Mouse (Mus musculus) embryonic stem cell, embryonic (primary cell): Measurements from ENCODE around the gene Ak5.

Source experiments
- CTCF ChIA-PET, 4 experiments: fragments of 300-600 bp in 2 of 4; fragments of 350-600 bp in 2 of 4; sonication (Branson Sonifier 250); formaldehyde crosslinking; loops; one replicate each; lab custom pipeline; 2022; ENCODE audit warnings: inconsistent platforms in 2 of 4; lab: Charles Lee
- POLR2A ChIA-PET, 4 experiments: fragments of 300-600 bp in 2 of 4; fragments of 350-600 bp in 2 of 4; sonication (Branson Sonifier 250); formaldehyde crosslinking; loops; one replicate each; lab custom pipeline; 2022; ENCODE audit warnings: antibody characterized with exemption in 4 of 4, inconsistent platforms in 1 of 4; lab: Charles Lee

The Ak5 gene

DNA sequence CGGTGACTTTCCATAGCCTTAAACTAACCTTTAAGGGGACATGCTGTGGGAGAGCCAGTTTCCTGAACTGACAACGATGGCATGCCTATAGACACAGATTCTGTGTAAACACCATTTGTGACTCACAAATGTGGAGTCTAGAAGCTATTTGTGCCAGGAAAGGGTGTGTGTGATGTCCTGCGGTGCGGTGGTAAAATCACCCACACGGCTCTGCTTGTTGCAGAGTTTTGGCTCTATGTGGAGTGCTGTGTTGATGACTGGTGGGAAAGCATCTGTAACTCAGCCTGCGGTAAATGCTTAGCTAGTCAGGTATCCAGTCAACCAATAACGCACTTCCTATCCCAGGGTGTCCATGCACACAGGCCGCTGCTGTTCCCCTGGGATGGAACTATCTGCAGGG, 160.3 kb downstream of the Ak5 start:
- CTCF ChIA-PET = no interaction called here
- POLR2A ChIA-PET = no interaction called here

DNA sequence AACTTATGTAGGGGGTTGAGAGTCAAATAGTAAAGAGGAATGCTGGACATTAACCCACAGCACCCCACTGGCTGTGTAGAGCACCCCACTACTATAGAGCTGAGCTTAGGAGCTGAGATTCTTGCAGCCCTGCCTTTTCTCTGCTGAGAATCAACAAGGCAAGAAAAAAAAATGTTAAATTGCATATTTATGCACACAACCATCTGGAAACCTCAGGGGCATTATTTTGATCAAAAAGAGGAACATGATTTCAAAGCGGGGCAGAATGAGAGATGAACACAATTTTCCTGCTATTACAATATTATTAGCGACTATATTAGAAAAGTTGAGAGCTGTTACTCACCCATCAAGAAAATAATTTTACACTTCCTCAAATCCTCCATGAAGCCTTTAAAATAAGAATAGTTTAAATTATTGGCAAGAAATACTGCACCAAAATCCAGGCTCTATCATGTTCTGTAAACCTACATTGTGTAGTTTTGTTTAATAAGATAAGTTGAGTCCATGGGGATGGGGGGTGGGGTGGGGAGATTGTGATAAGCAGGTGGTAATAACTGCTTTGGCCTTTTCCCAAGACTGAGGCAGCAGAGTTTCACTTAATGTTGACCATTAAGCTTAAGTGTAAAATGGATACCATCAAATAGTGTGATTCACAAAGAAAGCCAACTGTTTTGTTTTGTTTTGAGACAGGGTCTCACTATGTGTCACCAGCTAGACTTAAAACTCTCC, 169.0 kb downstream of the Ak5 start:
- CTCF ChIA-PET = no interaction called here
- POLR2A ChIA-PET = interaction anchor here in 1 of 4 experiments (0.7 kb wide), 1 partner anchor 26 kb away, joined by 3 read pairs; no protein-coding TSS in a partner anchor

DNA sequence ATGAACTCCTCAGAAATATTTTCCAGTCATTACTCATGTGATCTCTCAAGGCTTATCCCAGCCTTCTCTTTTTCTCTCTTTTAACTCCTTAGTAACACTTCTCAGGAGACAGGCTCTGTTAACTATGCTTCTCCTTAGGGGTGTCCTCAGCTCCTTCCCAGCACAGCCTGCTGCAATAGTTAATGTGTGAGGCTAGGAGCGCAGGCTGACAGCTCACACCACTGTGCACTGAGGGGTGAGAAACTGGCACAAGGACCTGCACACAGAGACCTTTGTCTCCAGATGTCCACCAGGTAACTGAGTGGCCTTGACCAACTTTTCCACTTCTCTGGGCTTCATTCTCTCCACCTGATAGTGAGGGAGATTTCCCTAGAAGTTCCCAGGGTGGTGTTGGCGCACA, 170.3 kb downstream of the Ak5 start:
- ChIA-PET POLR2A (no interaction called here), CTCF (no interaction called here)

DNA sequence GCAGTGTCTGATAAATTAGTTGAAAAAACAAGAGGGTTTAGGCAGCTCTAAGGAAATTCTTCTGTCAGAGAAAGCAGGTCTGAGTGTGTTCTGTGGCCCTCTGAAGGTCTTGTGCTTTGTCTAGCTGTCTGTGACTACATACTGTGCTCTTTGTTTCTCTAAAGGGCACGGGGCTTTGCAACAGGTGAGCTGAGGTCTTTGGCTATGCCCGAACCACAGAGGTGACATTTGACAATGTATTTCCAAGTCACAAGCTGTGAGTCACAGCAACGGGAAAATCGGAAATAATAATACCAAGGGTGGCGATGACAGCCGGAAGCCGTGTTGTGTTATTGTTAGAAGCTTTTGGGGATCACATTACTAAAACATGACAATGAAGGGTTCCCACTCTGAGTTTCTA, 171.1 kb downstream of the Ak5 start:
- CTCF ChIA-PET = no interaction called here
- POLR2A ChIA-PET = no interaction called here

DNA sequence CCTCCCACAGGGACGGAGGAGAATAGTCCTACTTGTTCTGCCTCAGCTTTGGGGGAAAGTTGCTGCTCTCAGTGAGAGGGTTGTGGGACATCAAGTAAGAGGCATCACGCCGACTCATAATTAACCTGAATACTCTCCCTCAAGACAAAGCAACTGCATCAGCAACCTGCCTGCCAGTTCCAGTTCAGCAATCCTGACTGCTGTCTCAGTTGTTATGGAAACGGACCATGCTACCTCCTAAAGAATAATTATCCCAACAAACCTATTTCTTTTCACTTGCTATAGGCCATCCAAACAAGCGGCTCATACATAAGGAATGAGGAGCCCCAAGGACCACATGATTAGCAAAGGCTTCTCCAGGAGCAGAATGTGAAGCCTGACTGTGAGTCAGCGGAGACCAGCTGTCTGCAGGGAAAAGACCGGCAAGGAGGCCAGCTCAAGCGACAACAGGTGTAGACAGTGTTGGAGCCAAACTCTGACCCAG, 172.7 kb downstream of the Ak5 start:
- POLR2A ChIA-PET = interaction anchor here in 1 of 4 experiments (0.5 kb wide), 1 partner anchor 15 kb away, joined by 5 read pairs; no protein-coding TSS in a partner anchor
- CTCF ChIA-PET = no interaction called here

DNA sequence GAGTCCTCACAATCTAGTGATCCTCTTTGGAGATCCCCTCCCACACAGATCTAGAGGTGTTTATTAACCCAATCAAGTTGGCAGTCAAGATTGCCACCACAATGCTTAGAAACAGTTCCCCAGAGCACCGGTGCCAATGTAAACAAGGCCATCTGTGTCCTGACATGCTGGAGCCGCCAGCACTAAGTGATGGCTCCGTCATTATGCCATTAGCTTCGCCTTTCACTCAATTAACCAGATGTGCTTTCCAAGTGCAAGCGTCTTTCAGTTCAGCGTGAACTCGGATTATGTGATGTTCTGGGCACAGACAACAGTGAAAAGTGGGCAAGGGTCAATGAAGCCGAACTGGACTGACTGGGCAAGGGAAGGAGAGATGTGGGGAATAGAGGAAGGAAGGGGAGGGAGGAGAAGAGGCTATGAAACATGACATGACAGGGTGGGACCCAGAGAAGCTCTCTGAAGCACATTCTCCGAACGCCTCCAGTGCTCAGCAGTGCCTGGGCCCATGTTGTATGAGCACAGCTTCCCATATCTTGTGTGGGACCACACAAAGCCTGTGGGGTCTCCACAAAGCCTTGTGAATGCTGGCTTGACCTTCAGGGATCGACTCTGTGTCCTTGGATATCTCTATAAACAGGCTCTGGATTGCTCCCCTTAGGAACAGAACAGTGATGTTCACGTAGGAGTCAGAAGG, 173.3 kb downstream of the Ak5 start:
- POLR2A ChIA-PET = interaction anchor here in 1 of 4 experiments (0.5 kb wide), 1 partner anchor 14 kb away, joined by 5 read pairs; no protein-coding TSS in a partner anchor
- CTCF ChIA-PET = no interaction called here

DNA sequence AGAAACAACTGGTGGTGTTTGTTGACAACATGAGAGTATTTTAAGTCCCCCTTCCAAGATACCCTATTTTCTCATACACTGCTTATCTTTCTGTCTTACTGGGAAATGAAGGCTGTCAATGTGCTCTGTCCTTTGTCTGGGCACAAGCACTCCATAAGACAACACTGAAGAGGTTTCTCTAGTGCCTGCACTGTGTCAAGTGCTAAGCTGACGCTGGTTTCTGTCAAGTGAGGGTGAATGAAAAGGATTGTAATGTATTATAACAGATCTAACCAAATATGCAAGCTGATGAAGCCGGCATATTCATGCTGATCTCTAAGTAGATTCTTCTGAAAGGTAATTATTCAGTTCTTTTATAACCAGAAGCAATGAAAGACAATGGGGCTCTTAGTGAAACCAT, 174.3 kb downstream of the Ak5 start:
- POLR2A ChIA-PET = no interaction called here
- CTCF ChIA-PET = no interaction called here

DNA sequence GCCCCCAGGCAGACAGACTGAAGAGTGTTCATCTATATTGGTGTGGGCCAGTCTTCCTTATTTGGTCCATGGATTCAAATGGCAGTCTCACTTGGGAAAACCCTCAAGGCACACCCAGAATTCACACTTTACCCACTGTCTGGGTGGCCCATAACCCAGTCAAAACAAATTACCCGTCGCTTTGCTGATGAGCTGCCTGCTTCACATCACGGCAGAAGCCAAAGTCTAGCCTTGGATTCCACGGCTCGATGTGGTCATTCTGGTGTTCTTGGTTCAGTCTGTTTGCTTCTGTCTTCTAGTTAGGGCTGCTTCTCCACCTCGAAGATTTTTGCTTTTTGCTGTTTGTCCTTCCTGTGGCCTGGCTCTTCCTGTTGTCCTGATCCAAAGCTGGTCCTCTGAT, 175.9 kb downstream of the Ak5 start:
- ChIA-PET CTCF (no interaction called here), POLR2A (interaction anchor here in 1 of 4 experiments (0.6 kb wide), 1 partner anchor 75 kb away, joined by 3 read pairs; no protein-coding TSS in a partner anchor)

DNA sequence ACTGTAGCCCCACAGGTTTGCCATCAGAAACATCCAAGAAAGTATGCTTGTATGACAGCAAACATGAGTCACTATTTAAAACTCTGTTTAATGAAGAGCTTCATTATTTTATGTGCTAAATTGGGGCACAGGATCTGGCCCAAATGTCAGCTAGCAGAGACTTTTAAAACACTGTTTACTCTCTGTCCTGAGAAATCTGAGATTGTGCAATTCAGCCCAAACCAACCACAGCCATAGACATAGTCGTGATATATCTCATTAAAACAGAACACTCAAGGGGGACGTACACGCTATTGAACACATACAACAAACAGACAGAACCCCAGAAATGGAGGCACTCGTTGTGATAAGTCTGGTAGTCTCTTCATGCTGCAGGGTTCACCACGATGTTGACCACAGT, 177.7 kb downstream of the Ak5 start:
- ChIA-PET CTCF (no interaction called here), POLR2A (interaction anchor here in 2 of 4 experiments (1.1 to 1.7 kb wide), 2 partner anchors 16 to 269 kb away, joined by 3 read pairs; no protein-coding TSS in a partner anchor)

DNA sequence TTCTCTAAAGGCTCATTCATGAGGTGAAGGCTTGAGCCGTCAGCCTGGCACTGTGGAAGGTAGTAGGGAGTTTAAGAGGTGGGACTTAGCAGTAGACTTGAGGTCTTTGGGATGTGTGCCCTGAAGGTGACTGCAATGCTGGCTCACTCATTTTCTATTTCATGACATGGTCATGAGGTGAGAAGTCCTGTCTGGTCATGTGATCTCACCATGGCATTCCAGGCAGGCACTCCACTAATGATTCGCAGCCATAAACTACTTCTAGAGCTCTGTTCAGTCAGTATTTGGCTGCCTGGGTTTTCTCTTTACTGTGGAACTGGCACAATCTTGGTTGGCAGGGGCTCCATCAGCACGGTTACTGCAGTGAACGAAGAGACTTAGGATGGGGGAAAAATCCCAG, 179.2 kb downstream of the Ak5 start:
- ChIA-PET POLR2A (interaction anchor here in 3 of 4 experiments (0.7 to 1.7 kb wide), 6 partner anchors 11 to 170 kb away, joined by 3 to 4 read pairs (median 3); no protein-coding TSS in a partner anchor), CTCF (no interaction called here)

DNA sequence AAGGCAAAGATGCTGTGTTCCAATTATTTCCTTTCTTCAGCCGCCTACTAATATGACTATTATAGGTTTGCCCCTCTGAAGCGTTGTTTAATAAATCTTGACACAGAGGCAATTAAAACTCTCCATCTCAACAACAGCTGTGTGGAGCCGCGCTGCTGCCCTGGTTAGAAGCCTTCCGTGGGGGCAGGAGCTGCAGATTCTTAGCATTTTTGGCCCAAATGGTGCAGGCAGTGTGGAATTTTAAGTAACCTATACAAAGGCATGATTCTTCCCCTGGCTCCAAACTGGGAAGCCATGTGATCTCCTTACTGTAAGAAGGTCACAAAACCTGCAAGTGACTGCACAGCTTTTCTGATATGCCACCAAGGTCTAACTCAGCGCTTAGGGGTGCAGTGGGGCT, 184.0 kb downstream of the Ak5 start:
- POLR2A ChIA-PET = interaction anchor here in 2 of 4 experiments (0.7 to 1.0 kb wide), 2 partner anchors 9 to 91 kb away, joined by 4 to 8 read pairs; no protein-coding TSS in a partner anchor
- CTCF ChIA-PET = interaction anchor here in 1 of 4 experiments (3.1 kb wide), 1 partner anchor 9 kb away, joined by 19 read pairs; no protein-coding TSS in a partner anchor

DNA sequence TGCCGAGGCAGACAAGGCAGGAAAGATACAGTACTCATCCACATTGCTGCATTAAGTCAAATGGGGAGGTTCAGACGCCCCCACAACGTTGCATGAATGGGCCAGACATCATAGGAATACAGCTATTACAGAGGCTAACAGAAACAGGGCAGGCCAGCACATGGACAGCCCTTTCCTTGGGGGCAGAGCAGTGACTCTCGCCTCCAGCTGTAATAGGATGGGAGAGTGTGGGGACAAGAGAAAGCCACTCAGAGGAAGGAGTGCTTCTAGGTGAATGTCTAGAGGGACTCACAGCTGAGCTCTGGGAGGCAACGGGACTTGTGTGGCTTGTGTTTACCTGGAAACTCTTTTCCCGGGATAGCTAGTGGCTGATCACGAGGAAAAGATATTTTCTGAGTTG, 184.4 kb downstream of the Ak5 start:
- ChIA-PET CTCF (interaction anchor here in 2 of 4 experiments (0.7 to 3.1 kb wide), 2 partner anchors 9 to 389 kb away, joined by 4 to 19 read pairs; no protein-coding TSS in a partner anchor), POLR2A (interaction anchor here in 2 of 4 experiments (0.7 to 1.0 kb wide), 2 partner anchors 9 to 90 kb away, joined by 4 to 8 read pairs; no protein-coding TSS in a partner anchor)

DNA sequence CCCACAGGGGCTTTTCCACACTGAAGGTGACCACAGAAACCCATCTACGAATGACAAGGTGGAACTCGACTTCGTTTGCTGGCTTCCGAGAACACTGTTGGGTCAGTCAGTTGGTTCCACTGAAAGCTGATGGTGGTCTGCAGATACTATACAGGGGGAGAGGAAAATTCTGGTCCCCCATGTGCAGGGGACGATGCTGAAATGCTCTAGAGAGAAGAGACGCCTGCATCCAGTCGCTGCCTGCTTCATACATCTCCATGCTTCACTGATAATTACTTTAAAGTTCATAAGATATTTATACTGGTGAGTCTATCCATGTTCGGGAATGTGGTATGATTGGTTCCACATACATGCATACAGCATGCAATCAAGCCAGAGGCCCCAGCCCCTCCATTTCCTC, 186.0 kb downstream of the Ak5 start:
- ChIA-PET CTCF (no interaction called here), POLR2A (no interaction called here)

DNA sequence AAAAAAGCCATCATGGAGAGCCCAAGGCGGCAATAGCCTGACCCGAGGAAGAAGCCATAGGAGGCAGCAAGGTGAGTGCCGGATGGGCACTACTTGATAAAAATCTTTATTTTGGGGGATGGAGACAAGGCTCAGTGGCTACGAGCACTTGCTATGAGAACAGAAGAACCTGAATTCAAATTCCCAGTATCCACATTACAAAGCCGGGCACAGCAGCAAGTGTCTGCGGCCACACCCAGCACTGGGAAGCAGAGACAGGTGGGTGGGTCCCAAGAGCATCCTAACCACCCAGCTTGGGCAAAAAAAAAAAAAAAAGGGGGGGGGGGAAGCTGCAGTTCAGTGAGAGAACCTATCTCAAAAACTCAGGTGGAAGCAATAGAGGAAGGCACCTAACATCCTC, 187.8 kb downstream of the Ak5 start:
- POLR2A ChIA-PET = interaction anchor here in 3 of 4 experiments (0.6 to 1.4 kb wide), 6 partner anchors 15 to 1425 kb away, joined by 3 to 10 read pairs (median 4); partner anchors contain the start of gene Zzz3 (in 1 of the 3)
- CTCF ChIA-PET = no interaction called here

DNA sequence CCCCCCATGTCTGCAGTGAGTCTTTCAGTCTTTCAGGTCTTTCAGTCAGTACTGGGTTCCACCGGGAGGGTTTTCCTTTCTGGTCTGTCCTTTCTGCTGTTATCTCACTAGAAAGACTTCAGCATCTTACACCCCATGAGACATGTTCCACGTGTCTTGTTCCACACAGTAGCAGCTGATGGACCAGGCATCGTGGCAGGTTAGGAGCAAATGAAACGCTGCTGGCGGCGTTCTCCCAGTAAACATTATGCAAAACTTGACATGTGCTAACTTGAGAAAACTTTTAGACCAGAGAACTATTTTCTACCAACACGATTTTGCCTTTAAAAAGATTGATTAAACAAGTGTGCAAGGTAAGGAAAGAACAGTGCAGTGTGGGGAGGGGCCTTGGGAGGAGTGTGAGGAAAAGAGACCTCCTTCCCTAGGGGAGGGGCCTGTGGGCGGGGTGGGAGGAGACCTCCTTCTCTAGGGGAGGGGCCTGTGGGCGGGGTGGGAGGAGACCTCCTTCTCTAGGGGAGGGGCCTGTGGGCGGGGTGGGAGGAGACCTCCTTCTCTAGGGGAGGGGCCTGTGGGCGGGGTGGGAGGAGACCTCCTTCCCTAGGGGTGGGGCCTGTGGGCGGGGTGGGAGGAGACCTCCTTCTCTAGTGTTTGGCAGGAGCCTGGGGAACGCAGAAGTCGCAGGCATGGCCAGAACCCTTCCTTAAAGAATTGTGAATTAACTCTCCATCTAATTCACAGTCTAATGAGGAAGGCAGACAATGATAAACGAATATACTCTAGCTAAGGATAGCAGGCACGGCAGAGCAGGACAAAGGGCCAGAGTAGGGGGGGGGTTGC, 189.3 kb downstream of the Ak5 start:
- POLR2A ChIA-PET = interaction anchor here in 3 of 4 experiments (0.6 to 1.6 kb wide), 6 partner anchors 8 to 1111 kb away, joined by 3 to 14 read pairs (median 4); partner anchors contain the start of gene Zzz3 (in 1 of the 3)

DNA sequence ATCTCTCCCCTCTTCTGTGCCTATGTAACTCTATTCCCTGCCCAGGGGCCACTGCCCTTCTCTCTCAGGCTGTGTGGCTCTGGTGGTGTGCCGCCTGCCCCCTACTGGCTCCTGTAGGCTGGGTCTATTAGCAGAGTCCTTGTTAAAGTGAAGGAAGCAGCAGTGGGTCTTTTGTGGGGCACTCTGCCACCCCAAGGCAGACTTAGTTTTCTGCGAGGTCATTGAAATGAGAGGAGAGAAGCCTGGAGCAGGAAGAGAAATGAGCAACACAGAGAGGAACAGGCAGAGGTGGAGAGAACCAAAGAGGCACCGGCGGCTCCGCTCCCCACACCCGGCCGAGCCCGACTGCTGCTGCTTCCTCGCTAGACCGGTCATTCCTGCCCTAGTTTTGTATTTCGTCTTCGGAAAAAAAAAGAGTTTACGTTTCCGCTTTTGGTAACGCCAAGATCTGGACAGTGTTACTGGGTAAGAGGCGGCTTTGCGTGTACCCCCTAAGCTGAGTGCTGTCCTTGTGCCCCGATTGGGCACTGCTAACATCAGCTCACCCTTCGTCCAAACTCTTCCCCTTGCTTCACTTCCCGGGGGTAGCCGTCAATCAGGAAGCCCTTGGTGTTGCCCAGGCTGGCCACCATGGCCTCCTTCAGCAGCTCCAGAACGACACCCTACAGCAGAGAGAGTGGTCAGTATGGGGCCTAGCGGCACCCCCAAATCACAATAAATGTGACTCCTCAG, 190.2 kb downstream of the Ak5 start:
- POLR2A ChIA-PET = interaction anchor here (0.5 to 1.6 kb wide), 7 partner anchors 9 to 285 kb away, joined by 3 to 14 read pairs (median 3); partner anchors contain the start of gene Zzz3 (in 1 of the 4)
- CTCF ChIA-PET = interaction anchor here in 1 of 4 experiments (1.2 to 1.5 kb wide), 2 partner anchors 82 to 100 kb away, joined by 3 read pairs; no protein-coding TSS in a partner anchor

More for the DNA sequence above, 189.3 kb downstream of the Ak5 start:
- CTCF ChIA-PET = interaction anchor here in 1 of 4 experiments (1.2 kb wide), 1 partner anchor 83 kb away, joined by 3 read pairs; no protein-coding TSS in a partner anchor

DNA sequence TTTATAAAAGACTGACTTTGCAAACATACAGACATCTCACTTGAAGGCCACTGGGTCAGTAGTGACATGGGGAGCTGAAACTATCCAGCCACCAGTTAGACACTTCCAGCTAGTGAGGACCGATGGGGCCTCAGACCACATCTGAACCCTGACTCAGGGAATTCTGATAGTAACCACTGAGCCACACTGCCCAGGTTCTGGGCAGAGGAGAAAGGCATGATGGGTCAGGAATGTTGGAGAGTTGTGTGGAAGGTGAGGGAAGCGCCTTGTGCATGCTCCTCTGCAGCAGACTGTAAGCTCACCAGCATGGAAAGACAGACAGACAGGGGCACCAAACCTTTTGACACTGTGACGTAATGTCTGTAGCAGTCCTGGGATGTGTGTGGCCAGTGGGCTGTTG, 192.3 kb downstream of the Ak5 start:
- POLR2A ChIA-PET = interaction anchor here in 3 of 4 experiments (1.1 to 3.1 kb wide), 7 partner anchors 8 to 155 kb away, joined by 3 to 12 read pairs (median 9); no protein-coding TSS in a partner anchor
- CTCF ChIA-PET = interaction anchor here in 3 of 4 experiments (0.8 to 3.4 kb wide), 14 partner anchors 9 to 285 kb away, joined by 3 to 39 read pairs (median 12); partner anchors contain the start of gene Zzz3 (in 1 of the 3)
